Mouse (Mus musculus) adrenal gland, postnatal 10 days (tissue): Measurements from ENCODE around the gene C1qa. TPM values are rescaled to one million over a fixed set of nuclear protein-coding genes. Genes with fewer than 3 reads are reported as not detected.

ENCODE experiments used
- DNase-seq: peaks from one replicate; pipeline ENCODE4 v3.0.0; 2021; ENCODE audit warnings: mixed read lengths
- total RNA-seq, 2 experiments: library from RNA; stranded (reverse); gene quantifications; 2 replicates each; pipeline ENCODE4 v1.2.3; 2021

C1qa gene
- total RNA-seq, 2 experiments from 2014 or later = 29.3 to 36.6 TPM

DNA sequence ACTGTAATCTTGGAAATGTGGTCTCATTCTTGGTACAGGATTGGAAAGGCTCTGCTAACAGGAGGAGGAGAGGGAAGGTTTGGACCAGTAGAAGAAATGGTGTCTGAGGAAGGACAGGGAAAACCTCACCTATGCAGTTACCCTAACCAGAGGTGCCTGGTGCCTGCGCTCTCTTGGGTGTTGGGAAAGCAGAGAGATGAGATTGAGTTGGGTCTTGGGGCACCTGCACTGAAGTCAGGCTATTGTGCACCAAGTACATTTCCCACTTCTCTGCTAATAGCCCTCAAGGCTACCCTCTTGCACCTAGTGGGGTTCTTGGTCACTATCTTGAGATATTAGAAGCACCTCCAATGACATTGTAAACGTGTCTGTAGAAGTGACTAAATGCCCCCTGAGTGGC lies 36.2 kb downstream of the C1qa start:
- no peak for DNase-seq

DNA sequence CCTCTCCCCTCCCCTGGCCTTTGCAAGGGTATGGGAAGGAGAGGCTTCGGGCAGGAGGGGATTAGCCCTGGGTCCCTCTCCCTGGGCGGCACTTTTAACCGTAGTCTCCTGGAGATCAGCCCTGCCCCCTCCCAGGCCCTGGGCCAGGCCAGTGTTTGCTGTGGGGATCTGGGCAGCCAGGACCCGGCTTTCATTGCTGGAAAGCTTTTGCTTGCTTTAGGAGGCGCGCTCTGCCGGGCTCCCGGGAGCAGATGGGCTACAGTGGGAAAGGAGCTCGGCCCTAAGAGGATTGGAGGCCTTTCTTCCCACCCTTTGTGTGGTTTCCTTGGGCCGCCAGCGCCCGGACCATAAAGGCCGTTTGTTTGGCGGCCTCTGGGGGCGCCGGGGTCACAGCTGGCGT lies 36.8 kb downstream of the C1qa start:
- no peak for DNase-seq

GRCm38 (mm10) chr4:136860022-136860421 lies 38.6 kb downstream of the C1qa start:
- DNase-seq = no peak

DNA sequence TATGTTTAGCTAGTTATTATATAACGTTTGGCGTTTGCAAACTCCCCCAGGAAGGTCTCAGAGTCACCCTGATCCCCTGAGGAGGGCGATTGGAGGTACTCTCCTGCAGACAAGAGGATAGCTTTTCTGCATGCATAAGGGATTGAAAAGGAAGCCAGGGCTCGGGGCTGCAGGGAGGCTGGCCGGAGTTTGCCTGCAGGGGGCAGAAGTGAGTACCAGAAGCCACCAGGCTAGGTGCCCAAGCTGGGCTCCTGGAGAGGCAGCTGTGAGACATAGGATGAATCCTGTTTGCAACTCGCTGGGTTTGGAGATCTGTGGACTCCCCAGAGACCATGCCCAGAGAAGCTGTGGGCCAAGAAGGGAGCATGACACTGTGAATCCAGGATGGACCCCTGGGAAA lies 43.5 kb downstream of the C1qa start:
- peak; percentile 34 for DNase-seq

DNA sequence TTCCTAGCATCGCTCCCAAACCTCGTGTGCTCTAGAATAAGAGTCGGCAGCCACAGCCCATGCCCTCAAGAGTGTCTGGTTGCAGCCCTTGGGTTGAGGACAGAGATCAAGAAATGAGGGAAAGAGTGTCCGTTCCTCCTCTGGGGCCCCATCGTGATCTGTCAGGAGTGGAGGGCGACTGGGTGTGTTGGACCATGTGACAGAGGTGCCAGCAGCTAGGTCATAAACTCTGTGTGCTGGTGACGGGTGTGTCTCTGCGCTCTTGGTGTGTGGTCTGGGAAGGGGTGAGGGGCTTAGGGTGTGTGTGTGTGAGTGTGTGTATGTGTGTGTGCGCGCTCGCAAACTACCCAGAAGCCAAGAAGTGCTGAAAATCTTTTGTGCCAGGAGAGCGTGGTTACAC lies 45.6 kb downstream of the C1qa start:
- no peak for DNase-seq

DNA sequence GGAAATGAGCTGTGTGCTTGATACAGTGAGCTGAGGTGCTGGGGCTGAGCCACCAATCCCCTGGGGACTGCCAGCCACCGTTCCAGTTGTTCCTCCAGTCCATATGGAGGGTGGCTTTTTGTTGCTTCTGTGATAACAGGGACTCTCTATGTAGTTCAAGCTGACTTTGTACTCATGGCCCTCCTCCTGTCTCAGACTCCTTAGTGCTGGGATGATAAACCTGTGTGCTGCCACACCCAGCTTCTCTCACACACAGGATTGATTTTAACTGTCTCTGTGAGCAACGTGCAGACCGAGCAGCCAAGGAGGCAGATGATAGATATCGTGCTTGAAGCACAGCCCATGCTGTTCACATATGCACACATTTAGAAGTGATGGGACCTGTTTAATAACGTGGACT lies 46.5 kb downstream of the C1qa start:
- no peak for DNase-seq

GRCm38 (mm10) chr4:136848565-136848964 lies 50.0 kb downstream of the C1qa start:
- no peak for DNase-seq

GRCm38 (mm10) chr4:136847166-136847565 lies 51.4 kb downstream of the C1qa start:
- no peak for DNase-seq

Other genes starting within 250 kb of the C1qa start
- 10 to 100 TPM in 1 of 2 experiments, 1 to 10 TPM in 1; 8.5 to 12.4 TPM for gene Ephb2, start 62.8 kb downstream of the C1qa start, total RNA-seq
- 10 to 100 TPM; 30.0 to 42.6 TPM for gene C1qb, start 12.6 kb downstream of the C1qa start, total RNA-seq
- 10 to 100 TPM; 23.7 to 31.8 TPM for gene C1qc, start 5.7 kb downstream of the C1qa start, total RNA-seq
- under 1 TPM; 0.12 to 0.30 TPM for gene Epha8, start 58.0 kb upstream of the C1qa start, total RNA-seq
- gene Zbtb40, start 150.0 kb upstream of the C1qa start, total RNA-seq = 1 to 10 TPM; 7.0 to 7.8 TPM